Mouse (Mus musculus) thymus, postnatal 4 days (tissue): ENCODE measurements around the gene Dlgap3.

Experiments used
- DNase-seq: peaks from one replicate; pipeline ENCODE4 v3.0.0; 2021

Dlgap3 gene

DNA sequence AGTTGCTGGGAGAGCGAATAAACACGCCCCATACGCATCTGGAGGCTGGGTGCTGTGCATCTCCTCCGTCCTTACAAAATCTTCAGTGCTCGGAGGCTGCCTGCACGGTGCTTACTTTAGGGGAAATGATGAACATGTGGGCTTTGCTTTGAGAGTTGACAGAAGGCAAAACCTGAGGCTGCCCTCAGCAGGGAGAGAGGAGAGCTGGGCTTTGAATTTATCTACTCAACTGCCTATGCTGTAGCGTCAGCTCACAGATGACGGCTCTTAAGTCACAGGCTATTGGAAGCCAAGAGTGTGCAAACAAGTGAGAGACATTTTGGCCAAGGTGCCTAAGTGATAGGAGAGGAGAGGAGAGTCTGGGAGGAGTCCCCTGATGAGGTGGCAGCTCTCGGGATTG, 110.2 kb downstream of the Dlgap3 start:
- DNase-seq: no peak
